ENCODE assay signal across 8 mouse cellular contexts in genomic region chr16:78427470-78428041, GRCm38 (mm10). TPM values are rescaled to one million over a fixed set of nuclear protein-coding genes. Genes with fewer than 3 reads are reported as not detected.
A peak's percentile ranks its signal among the peaks of the same experiment; 100 is the strongest.
DNase-seq lines count a peak whose midpoint lies in the region; ATAC-seq and TF ChIP-seq lines count a peak whose summit lies in the region.

No protein-coding gene starts in this region.

- no peak for TF ChIP-seq CTCF in lung, postnatal 0 days (IDR thresholded peaks at IDR 0.05)

- TF ChIP-seq EP300 in lung, postnatal 0 days (IDR thresholded peaks at IDR 0.05) = no peak

- peak overlapping the region; percentile 46 for H3K4me2 ChIP-seq in forebrain, embryonic 14.5 days (ENCODE audit: low read length)
- H3K4me2 ChIP-seq in heart, embryonic 14.5 days (ENCODE audit: low read length) = peak overlapping the region; percentile 57
- peak overlapping the region; percentile 34 for H3K4me2 ChIP-seq in lung, postnatal 0 days (replicated peaks; ENCODE audit: low read depth, low read length)

- 22% methylated on average over 16 of the region's 16 CpGs for WGBS in forebrain, embryonic 14.5 days
- 32% methylated on average over 16 of the region's 16 CpGs for WGBS in heart, embryonic 14.5 days
- 23% methylated on average over 16 of the region's 16 CpGs for WGBS in lung, postnatal 0 days

- no peaks in the 10 kb centered on the region for H3K36me3 ChIP-seq in forebrain, embryonic 14.5 days (ENCODE audit: control insufficient read depth, insufficient read depth, low read length)
- no peaks in the 10 kb centered on the region for H3K36me3 ChIP-seq in heart, embryonic 14.5 days (ENCODE audit: control insufficient read depth, insufficient read depth, low read length)
- H3K36me3 ChIP-seq in lung, postnatal 0 days (ENCODE audit: insufficient read depth, low read length) = no peaks in the 10 kb centered on the region

- H3K9ac ChIP-seq in forebrain, embryonic 14.5 days (ENCODE audit: low read length) = peak overlapping the region; percentile 46
- H3K9ac ChIP-seq in heart, embryonic 14.5 days (ENCODE audit: low read length) = peak overlapping the region; percentile 27
- H3K9ac ChIP-seq in lung, postnatal 0 days (replicated peaks; ENCODE audit: low read depth) = no peak overlapping the region

- no peaks in the 10 kb centered on the region for H3K27me3 ChIP-seq in forebrain, embryonic 14.5 days (replicated peaks; ENCODE audit: control insufficient read depth, insufficient read depth, low read length)
- H3K27me3 ChIP-seq in heart, embryonic 14.5 days (ENCODE audit: control insufficient read depth, insufficient read depth, low read length) = no peaks in the 10 kb centered on the region
- no peaks in the 10 kb centered on the region for H3K27me3 ChIP-seq in lung, postnatal 0 days (replicated peaks; ENCODE audit: insufficient read depth, low read length)

- peaks cover 8% of the 10 kb centered on the region; the same call in 1 of the 2 replicates for H3K4me1 ChIP-seq in forebrain, embryonic 14.5 days (ENCODE audit: control insufficient read depth, insufficient read depth, low read length)
- peaks cover 5 to 8% of the 10 kb centered on the region in 2 experiments for H3K4me1 ChIP-seq in heart, embryonic 14.5 days (ENCODE audit: control insufficient read depth in 2 of 2, insufficient read depth in 2 of 2, low read length in 2 of 2)
- H3K4me1 ChIP-seq in lung, postnatal 0 days (ENCODE audit: insufficient read depth, low read depth, low read length) = no peaks in the 10 kb centered on the region

- 0 out of 2 replicates have a peak overlapping the region, but pooled peaks have one; percentile 39 for H3K27ac ChIP-seq in forebrain, embryonic 14.5 days (ENCODE audit: low read depth, low read length)
- H3K27ac ChIP-seq in heart, embryonic 14.5 days (replicated peaks in 1 of 2; ENCODE audit: control insufficient read depth in 1 of 2, insufficient read depth in 1 of 2, low read depth in 2 of 2, low read length in 2 of 2) = peak overlapping the region in 1 of 2 experiments; percentile 9; a peak in 1 of 4 replicates
- no peak overlapping the region for H3K27ac ChIP-seq in lung, postnatal 0 days (ENCODE audit: low read length)

- peak; percentile 88 for ATAC-seq in forebrain, embryonic 14.5 days
- ATAC-seq in heart, embryonic 14.5 days (ENCODE audit: insufficient number of reproducible peaks, insufficient read depth, low FRiP score, low read depth) = peak; percentile 26; the same call in 1 of the 2 replicates
- ATAC-seq in lung, postnatal 0 days = peak; percentile 82

- DNase-seq in MN1 (ENCODE audit: low spot score) = peak; percentile 75
- peak; percentile 4 for DNase-seq in cerebellum, adult 11 months
- DNase-seq in forebrain, embryonic 14.5 days (ENCODE audit: low spot score) = peak; percentile 78
- peak; percentile 58 to 81 for DNase-seq in layer of hippocampus, adult 18-20 months (ENCODE audit: low spot score in 2 of 2)
- DNase-seq in lung, postnatal 0 days (ENCODE audit: low spot score) = peak; percentile 86
- DNase-seq in right cerebral cortex, postnatal 36 days (ENCODE audit: low spot score in 2 of 2) = peak; percentile 82 to 86
- no peak for DNase-seq in spleen, adult 12 weeks (ENCODE audit: low spot score)

- no peaks in the 10 kb centered on the region for H3K9me3 ChIP-seq in forebrain, embryonic 14.5 days (replicated peaks; ENCODE audit: control insufficient read depth, low read length)
- no peaks in the 10 kb centered on the region for H3K9me3 ChIP-seq in heart, embryonic 14.5 days (ENCODE audit: control insufficient read depth, low read length)
- H3K9me3 ChIP-seq in lung, postnatal 0 days (ENCODE audit: low read length) = no peaks in the 10 kb centered on the region

- peak overlapping the region; percentile 21; the same call in 1 of the 2 replicates for H3K4me3 ChIP-seq in forebrain, embryonic 14.5 days (ENCODE audit: low read depth, low read length)
- H3K4me3 ChIP-seq in heart, embryonic 14.5 days (ENCODE audit: control insufficient read depth in 1 of 2, insufficient read depth in 1 of 2, low read depth in 1 of 2, low read length in 2 of 2) = peak overlapping the region; percentile 6 to 19
- no peak overlapping the region for H3K4me3 ChIP-seq in lung, postnatal 0 days (ENCODE audit: low read depth, low read length)

RNA-seq across cellular contexts. Expression of gene Btg3, which starts 50.6 kb away (rescaled TPM):
- polyA plus RNA-seq in forebrain, embryonic 14.5 days (2014; fragmentation: Nextera tagmentation; extraction: Ambion mirVana) = 22.5 and 23.9 TPM in 2 replicates
- polyA plus RNA-seq in heart, embryonic 14.5 days (2014; fragmentation: Nextera tagmentation; extraction: Ambion mirVana) = 75.7 and 78.5 TPM in 2 replicates
- 10 to 100 TPM; 17.0 to 19.4 TPM for total RNA-seq in layer of hippocampus, adult 18-20 months (2021)
- polyA plus RNA-seq in lung, postnatal 0 days (2015; fragmentation: Nextera tagmentation; extraction: Ambion mirVana) = 209 and 242 TPM in 2 replicates

Comparison
In these comparisons a context has a peak if more than half of its experiments do, and no peak if none do; other contexts are left out.
1. ATAC-seq: peak in every context shown above with its lines; median percentile 88 in forebrain, embryonic 14.5 days; 82 in lung, postnatal 0 days; 26 in heart, embryonic 14.5 days.